Mouse (Mus musculus): Measurements from ENCODE around the gene Hoga1. TPM values are rescaled to one million over a fixed set of nuclear protein-coding genes. Genes with fewer than 3 reads are reported as not detected.

The Hoga1 gene
- total RNA-seq, 2 experiments from 2014 or later: 3.1 to 5.0 TPM

- intact Hi-C loops (cut with DNase I): loop anchor here (5.0 kb wide), 4 partner anchors 37 to 108 kb away; partner anchors contain the start of genes Avpi1, Marveld1, Mms19 and Ubtd1
- DNase-seq (ENCODE audit: low spot score in 2 of 2): peak; percentile 100
Observed at GRCm38 (mm10) chr19:42089748-42090595, 44.6 kb downstream of the Hoga1 start, which contains the start of gene Pi4k2a. TSS of gene Pi4k2a (plus strand) at chr19:42090470.

- intact Hi-C loops (cut with DNase I): loop anchor here (5.0 kb wide), 3 partner anchors 37 to 77 kb away; partner anchors contain the start of genes Avpi1 and Marveld1
- no peak for DNase-seq (ENCODE audit: low spot score in 2 of 2)
Observed at GRCm38 (mm10) chr19:42090637-42091141, 45.3 kb downstream of the Hoga1 start.

GRCm38 (mm10) chr19:42099406-42099805 is 54.0 kb downstream of the Hoga1 start:
- no peak for DNase-seq (ENCODE audit: low spot score in 2 of 2)
- intact Hi-C loops (cut with DNase I): no loop called here

- DNase-seq (ENCODE audit: low spot score in 2 of 2): no peak
- intact Hi-C loops (cut with DNase I): no loop called here
Observed at GRCm38 (mm10) chr19:42104681-42105080, 59.3 kb downstream of the Hoga1 start.

GRCm38 (mm10) chr19:42115783-42116335 is 70.4 kb downstream of the Hoga1 start:
- no peak for DNase-seq (ENCODE audit: low spot score in 2 of 2)
- intact Hi-C loops (cut with DNase I): no loop called here

GRCm38 (mm10) chr19:42118142-42118541 is 72.7 kb downstream of the Hoga1 start:
- intact Hi-C loops (cut with DNase I): no loop called here
- no peak for DNase-seq (ENCODE audit: low spot score in 2 of 2)

GRCm38 (mm10) chr19:42118596-42118995 is 73.2 kb downstream of the Hoga1 start:
- intact Hi-C loops (cut with DNase I): no loop called here
- no peak for DNase-seq (ENCODE audit: low spot score in 2 of 2)

- intact Hi-C loops (cut with DNase I): no loop called here
- DNase-seq (ENCODE audit: low spot score in 2 of 2): no peak
Observed at GRCm38 (mm10) chr19:42120451-42120850, 75.0 kb downstream of the Hoga1 start.

Other genes with a start within 250 kb of the Hoga1 start
- 1 to 10 TPM; 2.7 to 3.7 TPM for gene Arhgap19, start 243.6 kb upstream of the Hoga1 start, total RNA-seq (2021)
- 10 to 100 TPM; 14.2 to 15.2 TPM for gene Frat1, start 215.6 kb upstream of the Hoga1 start, total RNA-seq (2021)
- gene Frat2, start 197.5 kb upstream of the Hoga1 start, total RNA-seq (2021): 1 to 10 TPM; 7.4 to 7.6 TPM
- 10 to 100 TPM; 34.5 to 35.5 TPM for gene Rrp12, start 149.4 kb upstream of the Hoga1 start, total RNA-seq (2021)
- gene Pgam1, start 133.7 kb upstream of the Hoga1 start, total RNA-seq (2021): 100 to 1,000 TPM; 574 to 598 TPM
- gene Exosc1, start 112.2 kb upstream of the Hoga1 start, total RNA-seq (2021): 10 to 100 TPM; 28.0 to 28.5 TPM
- gene Zdhhc16, start 112.1 kb upstream of the Hoga1 start, total RNA-seq (2021): 10 to 100 TPM; 45.3 to 46.2 TPM
- 10 to 100 TPM; 23.7 to 27.0 TPM for gene Mms19, start 64.5 kb upstream of the Hoga1 start, total RNA-seq (2021)
- gene Ubtd1, start 63.8 kb upstream of the Hoga1 start, total RNA-seq (2021): 10 to 100 TPM; 10.7 to 13.6 TPM
- under 1 TPM in 1 of 2 experiments, not detected in 1; 0.30 TPM for gene Ankrd2, start 9.6 kb upstream of the Hoga1 start, total RNA-seq (2021)
- gene 4933411K16Rik, start 6.6 kb downstream of the Hoga1 start, total RNA-seq (2021): under 1 TPM; 0.53 to 0.55 TPM
- 10 to 100 TPM; 67.3 to 70.9 TPM for gene Morn4, start 40.7 kb downstream of the Hoga1 start, total RNA-seq (2021)
- 10 to 100 TPM; 61.0 to 63.1 TPM for gene Pi4k2a, start 44.9 kb downstream of the Hoga1 start, total RNA-seq (2021)
- 10 to 100 TPM; 28.2 to 29.1 TPM for gene Avpi1, start 83.4 kb downstream of the Hoga1 start, total RNA-seq (2021)
- gene Marveld1, start 101.8 kb downstream of the Hoga1 start, total RNA-seq (2021): 1 to 10 TPM; 9.8 to 9.9 TPM
- gene Zfyve27, start 118.3 kb downstream of the Hoga1 start, total RNA-seq (2021): 10 to 100 TPM; 84.6 to 95.8 TPM
- gene Sfrp5, start 156.6 kb downstream of the Hoga1 start, total RNA-seq (2021): 1 to 10 TPM in 1 of 2 experiments, under 1 TPM in 1; 0.62 to 1.3 TPM
- gene Golga7b, start 202.0 kb downstream of the Hoga1 start, total RNA-seq (2021): 100 to 1,000 TPM; 130 to 140 TPM